Mouse (Mus musculus) gonadal fat pad, adult 2 months (tissue): ENCODE results near the gene Ndufa5. TPM values are rescaled to one million over a fixed set of nuclear protein-coding genes. Genes with fewer than 3 reads are reported as not detected.

ENCODE experiments used
- DNase-seq: peaks from one replicate; pipeline ENCODE4 v3.0.0-alpha.2; 2012; ENCODE audit warnings: low read depth
- polyA plus RNA-seq: library from polyadenylated mRNA; depleted of rRNA; stranded (reverse); fragments of >200 nt; gene quantifications from 2 replicates; pipeline ENCODE4 v1.2.3, GENCODE M21; 2012; rRNA removed

The Ndufa5 gene
- polyA plus RNA-seq, 1 experiment = 4.0 TPM

DNA sequence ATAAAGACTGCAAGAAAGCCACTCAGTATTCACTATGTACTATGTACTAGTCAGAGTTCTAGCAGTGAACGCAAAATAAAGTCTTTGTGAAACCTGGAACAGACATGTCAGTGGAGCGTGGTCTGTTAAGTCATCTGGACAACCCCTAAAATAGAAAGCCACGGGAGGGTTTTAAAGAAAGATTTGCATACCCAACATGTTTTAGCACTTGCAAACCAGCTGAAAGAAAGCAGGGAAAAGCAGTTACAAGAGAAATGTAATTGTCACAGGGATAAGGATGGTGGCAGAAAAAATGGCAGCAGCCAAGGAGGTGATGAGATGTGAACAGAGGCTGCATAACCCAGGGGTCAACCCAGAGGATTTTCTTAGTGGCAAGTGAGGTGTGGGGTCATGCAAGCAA, 2.1 kb downstream of the Ndufa5 start:
- no peak for DNase-seq

DNA sequence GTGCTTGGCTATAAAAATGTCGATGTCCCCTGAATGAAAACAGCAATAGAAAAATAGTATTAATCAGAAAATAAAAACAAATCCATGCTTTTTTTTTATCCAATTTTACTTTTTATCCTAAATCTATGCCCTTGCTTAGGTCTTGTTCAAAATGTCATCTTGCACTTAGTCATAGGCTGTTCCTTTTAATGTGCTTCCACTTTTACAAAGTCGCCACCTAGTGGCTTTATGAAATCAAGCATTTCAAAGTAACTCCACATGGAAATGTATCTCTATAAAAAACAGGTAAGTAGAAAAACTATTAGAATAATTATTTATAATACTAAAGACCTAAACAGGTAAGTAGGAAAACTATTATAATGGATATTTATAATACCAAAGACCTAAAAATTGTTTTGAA, 11.6 kb downstream of the Ndufa5 start:
- DNase-seq = no peak

DNA sequence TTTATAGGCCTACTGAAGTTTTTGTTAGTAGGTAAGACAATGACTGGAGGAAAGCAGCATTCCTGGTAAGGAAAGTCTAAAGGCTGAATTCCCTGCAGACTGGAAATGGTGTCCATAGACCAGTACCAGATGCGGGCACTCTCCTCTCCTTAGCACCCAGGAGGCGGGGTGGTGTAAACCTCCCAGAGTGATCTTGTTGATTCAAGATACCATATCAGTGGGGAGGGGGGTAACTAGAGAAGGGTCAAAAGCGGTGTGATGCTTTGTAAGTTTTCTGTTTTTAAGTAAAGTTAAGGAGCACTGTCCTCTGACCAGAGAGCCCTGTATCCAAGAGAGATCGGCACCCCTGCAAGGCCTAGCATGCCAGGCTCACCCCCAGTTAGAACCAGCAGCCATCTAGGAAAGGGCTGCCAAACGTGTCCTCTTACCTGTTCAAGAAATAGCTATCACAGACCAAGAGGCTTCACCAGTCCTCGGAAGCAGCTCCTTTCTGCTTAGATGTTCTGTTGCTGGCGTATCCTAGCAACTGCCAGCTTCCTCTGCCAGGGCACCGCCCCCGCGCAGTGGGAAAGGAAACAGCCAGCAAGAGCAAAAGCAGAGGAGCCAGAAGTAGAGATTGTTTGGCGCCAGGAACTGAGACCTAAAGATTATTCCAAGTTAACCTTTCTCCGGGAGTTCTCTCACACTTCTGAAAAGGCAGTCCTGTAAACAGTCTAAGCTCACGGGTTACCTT, 13.1 kb downstream of the Ndufa5 start, which contains the start of gene Iqub:
TSS of gene Iqub (minus strand) at position 516 of the 733 bp plus-strand sequence.
- no peak for DNase-seq

DNA sequence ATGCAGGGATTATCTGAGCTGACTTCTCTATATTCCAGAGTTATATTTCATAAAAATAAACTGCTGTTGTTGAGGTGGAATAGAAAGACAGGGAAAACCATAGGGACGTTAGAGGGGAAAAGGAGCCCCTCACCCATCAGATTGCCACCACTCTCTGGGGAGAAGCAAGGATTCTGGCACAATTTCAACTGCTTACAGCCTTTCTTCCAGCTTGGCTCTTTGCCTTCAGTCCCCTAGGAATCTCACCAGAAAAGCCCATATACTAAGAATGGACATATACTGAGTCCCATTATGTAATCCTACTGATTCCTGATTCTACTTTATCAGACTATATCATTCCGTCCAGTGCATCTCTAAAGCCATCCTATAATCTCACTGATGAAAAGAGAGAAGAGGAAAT, 23.7 kb downstream of the Ndufa5 start:
- DNase-seq = no peak

DNA sequence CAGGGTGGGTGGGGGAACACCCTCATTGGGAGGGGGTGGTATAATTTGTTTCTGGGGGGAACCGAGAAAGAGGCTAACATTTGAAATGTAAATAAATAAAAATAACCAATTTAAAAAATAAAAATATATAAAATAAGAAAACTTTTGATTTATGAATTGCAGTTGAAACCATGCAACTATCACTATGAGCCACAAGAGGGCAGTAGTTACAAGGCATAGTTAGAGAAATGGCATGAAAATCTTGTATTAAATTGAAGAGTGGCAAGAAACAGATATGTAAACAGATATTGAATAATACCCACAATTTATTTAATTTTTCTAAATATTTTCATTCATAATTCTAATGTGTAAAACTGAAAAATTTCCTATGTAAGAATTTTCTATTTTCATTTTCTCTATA, 37.5 kb downstream of the Ndufa5 start:
- no peak for DNase-seq

DNA sequence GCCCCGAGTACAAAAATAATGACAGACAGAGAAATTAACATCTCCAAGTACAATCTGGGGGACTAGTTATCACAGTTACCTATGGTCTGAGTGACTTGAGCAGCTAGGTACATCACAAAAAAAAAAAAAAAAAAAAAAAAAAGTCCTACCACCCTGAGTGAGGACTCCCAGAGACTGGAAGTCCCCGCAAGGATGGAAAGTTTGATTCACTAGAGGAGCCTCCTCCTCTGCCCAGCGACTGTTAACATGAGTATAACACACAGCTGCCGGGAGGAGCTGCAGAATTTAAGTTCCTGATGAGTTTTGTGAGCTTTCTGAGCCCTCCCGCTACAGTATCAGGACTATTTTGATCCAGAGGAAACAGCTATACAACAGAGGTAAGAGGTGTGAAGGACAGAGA, 41.3 kb downstream of the Ndufa5 start:
- DNase-seq = no peak

DNA sequence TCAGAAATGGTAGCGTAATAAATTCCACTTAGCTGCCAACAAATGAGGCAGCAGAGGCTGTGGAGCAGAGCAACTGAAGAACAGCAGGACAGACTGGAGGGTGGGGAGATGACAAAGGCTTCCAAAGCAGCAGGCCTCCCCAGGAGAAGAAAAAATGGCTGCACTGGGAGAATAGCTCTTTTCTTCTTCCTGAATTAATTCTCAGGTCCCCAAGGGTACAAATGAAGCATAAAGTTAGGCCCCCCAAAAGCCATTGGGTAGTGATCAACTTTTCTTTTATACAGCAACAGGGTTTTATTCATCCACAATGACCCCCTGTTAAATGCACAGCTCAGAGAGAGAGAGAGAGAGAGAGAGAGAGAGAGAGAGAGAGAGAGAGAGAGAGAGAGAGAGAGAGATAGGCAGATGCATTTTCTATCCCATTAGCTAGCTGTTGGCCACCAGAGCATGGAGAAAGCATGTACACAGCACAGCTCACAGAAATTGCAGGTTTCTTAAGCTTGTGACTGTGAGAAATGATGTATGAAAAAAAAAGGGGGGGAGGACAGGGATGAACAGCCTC, 57.2 kb downstream of the Ndufa5 start:
- DNase-seq = no peak

DNA sequence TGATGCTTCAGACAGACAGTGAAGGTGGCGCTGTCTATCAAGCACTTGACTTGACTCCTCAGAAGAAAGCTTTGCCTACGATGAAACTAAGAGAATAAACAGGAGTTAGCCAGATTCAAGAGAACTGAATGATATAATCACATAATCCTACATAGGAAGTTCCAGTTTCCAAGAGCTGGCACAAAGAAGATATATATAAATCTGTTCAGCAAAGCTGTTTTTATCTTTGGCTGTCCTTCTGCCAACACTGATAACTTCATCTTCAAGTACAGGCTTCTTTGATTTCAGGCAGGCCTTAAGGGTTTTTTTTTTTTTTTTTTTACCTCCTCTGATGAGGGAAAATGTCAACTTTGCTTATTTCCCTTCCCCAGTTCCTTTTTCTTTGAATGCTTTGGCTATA, 57.7 kb downstream of the Ndufa5 start:
- DNase-seq = no peak

Other genes starting within 250 kb of the Ndufa5 start
- gene Iqub, start 12.9 kb downstream of the Ndufa5 start, polyA plus RNA-seq = 0.23 and 0.30 TPM in 2 replicates
- 0.36 and 0.41 TPM in 2 replicates for gene Asb15, start 131 bp upstream of the Ndufa5 start, polyA plus RNA-seq
- 0.16 TPM in 1 of 2 replicates, not detected in the other for gene Lmod2, start 69.7 kb upstream of the Ndufa5 start, polyA plus RNA-seq
- 21.8 and 57.0 TPM in 2 replicates for gene Wasl, start 137.0 kb upstream of the Ndufa5 start, polyA plus RNA-seq
- gene Hyal6, start 205.2 kb upstream of the Ndufa5 start, polyA plus RNA-seq = 0.06 TPM in 1 of 2 replicates, not detected in the other
- not detected in 2 replicates for gene Hyal4, start 220.3 kb upstream of the Ndufa5 start, polyA plus RNA-seq